ENCODE assay signal across 15 mouse cellular contexts in genomic region chr5:52511089-52511488, GRCm38 (mm10).
"Had no signal": no experiment of that assay in that cellular context is flagged by ENCODE, and none has a peak within 500 bp of the region (broad histone marks: within the 10 kb centered on the region; RNA-seq: fewer than 3 reads in every experiment).

No protein-coding gene starts in this region.

- DNase-seq: kidney, postnatal 25 days; layer of hippocampus, adult 9-11 months; layer of hippocampus, postnatal 36 days; liver; liver, embryonic 13.5 days; liver, postnatal 0 days; lung, postnatal 14 days; retina, postnatal 1 day; right cerebral cortex, postnatal 25 days; thymus, postnatal 4 days had no signal

- H3K27ac ChIP-seq: limb, embryonic 12.5 days; liver, embryonic 13.5 days; lung, embryonic 15.5 days; macrophage; neural tube, embryonic 13.5 days had no signal

- H3K4me3 ChIP-seq: limb, embryonic 12.5 days; liver, embryonic 13.5 days; lung, embryonic 15.5 days; megakaryocyte, embryonic 14.5 days; neural tube, embryonic 13.5 days had no signal
